Mouse (Mus musculus) urinary bladder, postnatal 4 days (tissue): ENCODE results near the gene Ctnnbl1.

ENCODE experiments used
- DNase-seq, 2 experiments: peaks; one replicate each; pipeline ENCODE4 v3.0.0; 2021 to 2022; ENCODE audit warnings: low spot score in 2 of 2

The Ctnnbl1 gene

GRCm38 (mm10) chr2:157736854-157737850 is at the start of gene Ctnnbl1:
Gene Ctnnbl1, plus strand, starts transcription at chr2:157737401.
- peak; percentile 97 to 98 for DNase-seq

GRCm38 (mm10) chr2:157687506-157687905 is 49.7 kb upstream of the Ctnnbl1 start:
- DNase-seq: no peak

GRCm38 (mm10) chr2:157691266-157692105 is 45.7 kb upstream of the Ctnnbl1 start:
- no peak for DNase-seq

GRCm38 (mm10) chr2:157692365-157692932 is 44.8 kb upstream of the Ctnnbl1 start:
- no peak for DNase-seq

GRCm38 (mm10) chr2:157693576-157693975 is 43.6 kb upstream of the Ctnnbl1 start:
- no peak for DNase-seq

- no peak for DNase-seq
Observed at GRCm38 (mm10) chr2:157696297-157696731, 40.9 kb upstream of the Ctnnbl1 start.

GRCm38 (mm10) chr2:157703155-157703554 is 34.0 kb upstream of the Ctnnbl1 start:
- no peak for DNase-seq

GRCm38 (mm10) chr2:157704991-157705776 is 32.0 kb upstream of the Ctnnbl1 start:
- peak in 1 of 2 experiments; percentile 47 for DNase-seq

- DNase-seq: no peak
Observed at GRCm38 (mm10) chr2:157705777-157706158, 31.4 kb upstream of the Ctnnbl1 start.

- DNase-seq: no peak
Observed at GRCm38 (mm10) chr2:157707191-157707923, 29.8 kb upstream of the Ctnnbl1 start.

- DNase-seq: no peak
Observed at GRCm38 (mm10) chr2:157712677-157713076, 24.5 kb upstream of the Ctnnbl1 start.

- DNase-seq: no peak
Observed at GRCm38 (mm10) chr2:157715586-157716191, 21.5 kb upstream of the Ctnnbl1 start.

GRCm38 (mm10) chr2:157718441-157718840 is 18.8 kb upstream of the Ctnnbl1 start:
- no peak for DNase-seq

GRCm38 (mm10) chr2:157723883-157724573 is 13.2 kb upstream of the Ctnnbl1 start:
- no peak for DNase-seq

- DNase-seq: no peak
Observed at GRCm38 (mm10) chr2:157724574-157724914, 12.7 kb upstream of the Ctnnbl1 start.

- DNase-seq: no peak
Observed at GRCm38 (mm10) chr2:157744619-157745018, 7.4 kb downstream of the Ctnnbl1 start.

GRCm38 (mm10) chr2:157745735-157746134 is 8.5 kb downstream of the Ctnnbl1 start:
- no peak for DNase-seq

GRCm38 (mm10) chr2:157746558-157746957 is 9.4 kb downstream of the Ctnnbl1 start:
- DNase-seq: no peak

- no peak for DNase-seq
Observed at GRCm38 (mm10) chr2:157747989-157748388, 10.8 kb downstream of the Ctnnbl1 start.
